Mouse (Mus musculus): ENCODE data around the gene Sit1. TPM values are rescaled to one million over a fixed set of nuclear protein-coding genes. Genes with fewer than 3 reads are reported as not detected.
A peak's percentile ranks its signal among the peaks of the same experiment; 100 is the strongest.

The Sit1 gene
- polyA plus RNA-seq (2014; fragmentation: Nextera tagmentation; extraction: Ambion mirVana): not detected in 2 replicates

DNA sequence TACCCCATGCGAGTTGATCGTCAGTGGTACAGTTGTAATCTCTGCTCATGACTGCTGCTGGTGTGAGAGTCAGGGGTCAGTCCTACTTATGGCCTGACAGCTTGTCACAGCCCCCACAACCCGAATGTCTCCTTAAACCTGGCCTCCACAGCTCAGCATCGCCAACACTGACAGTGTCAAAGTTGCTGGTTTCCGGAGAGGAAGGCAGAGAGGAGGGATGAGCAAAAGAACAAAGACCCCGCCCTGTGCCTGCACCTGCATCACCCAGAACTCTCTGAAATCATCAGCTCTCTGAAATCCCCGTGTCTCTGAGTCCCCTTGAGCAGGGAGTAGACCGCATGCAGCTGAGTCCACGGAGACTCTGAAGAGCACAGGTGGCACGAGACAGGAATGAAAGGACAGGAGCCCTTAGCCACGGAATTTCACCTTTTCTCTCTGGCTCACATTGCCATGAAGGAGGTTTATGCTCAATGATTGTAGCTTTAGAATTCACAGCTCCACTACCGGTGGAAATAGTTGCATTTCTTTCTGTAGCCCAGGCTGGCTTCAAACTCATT lies at the start of gene Sit1:
TSS of gene Sit1 (minus strand) at position 200 of the 557 bp plus-strand sequence.
- Histone ChIP-seq H3K36me3 (ENCODE audit: control insufficient read depth, insufficient read depth, low read length) (no peaks in the 10 kb centered on the region), H3K4me1 (ENCODE audit: control insufficient read depth, insufficient read depth, low read length) (peaks cover under 1% of the 10 kb centered on the region; the same call in 1 of the 2 replicates), H3K4me3 (ENCODE audit: low read depth, low read length) (no peak within 1 kb of the TSS), H3K9me3 (replicated peaks; ENCODE audit: control insufficient read depth, low read length) (no peaks in the 10 kb centered on the region), H3K27ac (ENCODE audit: low read depth, low read length) (no peak within 1 kb of the TSS), H3K9ac (ENCODE audit: low read depth, low read length) (no peak within 1 kb of the TSS), H3K27me3 (ENCODE audit: control insufficient read depth, insufficient read depth, low read length) (no peaks in the 10 kb centered on the region), H3K4me2 (no peak within 1 kb of the TSS)
- 45% methylated on average over 12 of the region's 12 CpGs for WGBS (ENCODE audit: insufficient replicate concordance)
- no peak for ATAC-seq (replicated peaks; ENCODE audit: insufficient number of reproducible peaks, low FRiP score, low TSS enrichment)

DNA sequence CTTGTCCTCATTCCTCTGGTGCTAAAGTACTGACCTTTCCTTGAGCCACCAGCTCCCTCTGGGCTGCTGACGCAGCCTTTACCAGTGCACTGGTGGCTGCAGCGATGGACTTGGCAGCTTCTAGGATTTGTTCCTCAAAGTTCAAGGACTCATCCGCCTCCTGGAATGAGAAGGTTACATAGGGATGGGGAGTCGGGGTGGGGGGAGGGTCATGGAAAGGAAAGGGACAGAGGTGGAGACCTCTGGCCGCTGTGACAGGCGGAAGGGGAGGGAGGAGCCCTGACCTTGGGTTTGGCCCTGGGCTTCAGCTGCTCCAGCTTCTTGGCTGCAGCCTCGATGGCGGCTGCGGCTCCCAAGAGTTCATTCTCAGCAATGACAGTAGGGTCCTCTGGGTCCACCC lies 49.7 kb upstream of the Sit1 start:
- Histone ChIP-seq H3K4me2 (no peak overlapping the region), H3K9ac (ENCODE audit: low read depth, low read length) (no peak overlapping the region), H3K27ac (ENCODE audit: low read depth, low read length) (no peak overlapping the region), H3K4me1 (ENCODE audit: control insufficient read depth, insufficient read depth, low read length) (peaks cover 11% of the 10 kb centered on the region), H3K9me3 (replicated peaks; ENCODE audit: control insufficient read depth, low read length) (no peaks in the 10 kb centered on the region), H3K36me3 (ENCODE audit: control insufficient read depth, insufficient read depth, low read length) (peaks cover 59% of the 10 kb centered on the region), H3K4me3 (ENCODE audit: low read depth, low read length) (no peak overlapping the region), H3K27me3 (ENCODE audit: control insufficient read depth, insufficient read depth, low read length) (no peaks in the 10 kb centered on the region)
- ATAC-seq (replicated peaks; ENCODE audit: insufficient number of reproducible peaks, low FRiP score, low TSS enrichment): no peak
- 79% methylated on average over 9 of the region's 9 CpGs for WGBS (ENCODE audit: insufficient replicate concordance)

DNA sequence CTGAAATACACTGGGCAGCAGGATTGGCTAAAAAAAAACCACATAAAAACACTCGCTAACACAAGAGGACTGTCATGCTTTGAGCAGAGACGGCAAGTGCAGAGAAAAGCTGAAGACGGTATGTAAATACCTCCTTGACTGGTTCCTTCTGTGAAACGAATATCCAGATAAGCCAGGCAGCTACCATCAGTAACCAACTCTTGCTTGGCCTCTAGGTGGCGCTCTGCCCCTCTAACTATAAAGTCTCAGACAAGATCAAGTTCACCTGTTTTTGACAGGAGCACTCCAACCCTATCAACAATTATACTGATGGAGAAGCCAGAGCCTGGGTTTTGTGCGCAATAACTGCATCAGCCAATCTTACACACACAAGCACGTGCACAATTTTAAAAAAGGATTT lies 47.0 kb upstream of the Sit1 start:
- Histone ChIP-seq H3K36me3 (ENCODE audit: control insufficient read depth, insufficient read depth, low read length) (peaks cover 34% of the 10 kb centered on the region), H3K9ac (ENCODE audit: low read depth, low read length) (no peak overlapping the region), H3K9me3 (replicated peaks; ENCODE audit: control insufficient read depth, low read length) (no peaks in the 10 kb centered on the region), H3K4me1 (ENCODE audit: control insufficient read depth, insufficient read depth, low read length) (peaks cover 11% of the 10 kb centered on the region), H3K4me3 (ENCODE audit: low read depth, low read length) (no peak overlapping the region), H3K27ac (ENCODE audit: low read depth, low read length) (no peak overlapping the region), H3K4me2 (no peak overlapping the region), H3K27me3 (ENCODE audit: control insufficient read depth, insufficient read depth, low read length) (no peaks in the 10 kb centered on the region; the same call in 1 of the 2 replicates)
- 18% methylated on average over 7 of the region's 7 CpGs for WGBS (ENCODE audit: insufficient replicate concordance)
- no peak for ATAC-seq (replicated peaks; ENCODE audit: insufficient number of reproducible peaks, low FRiP score, low TSS enrichment)

DNA sequence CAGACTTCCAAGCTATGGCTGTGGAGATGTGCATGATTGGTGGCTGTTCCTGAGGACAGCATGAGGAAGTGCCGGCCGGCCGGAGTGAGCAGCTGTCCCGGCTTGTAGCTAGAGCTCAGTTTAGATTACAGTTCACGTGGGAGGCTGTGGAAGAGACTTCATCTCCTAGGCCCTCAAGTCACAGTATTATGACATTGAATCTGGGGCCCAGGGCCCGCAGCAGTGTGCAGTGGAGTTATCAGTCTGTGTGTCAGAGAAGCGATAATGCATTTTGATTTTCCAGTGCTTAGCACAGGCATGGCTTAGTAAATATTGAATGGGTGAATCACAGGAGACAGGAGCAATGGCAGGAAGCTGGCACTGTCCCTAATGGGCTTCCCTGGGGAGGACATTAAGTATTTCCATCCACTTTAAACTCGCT lies 46.6 kb upstream of the Sit1 start:
- no peak overlapping the region for H3K4me3 ChIP-seq (ENCODE audit: low read depth, low read length)
- no peaks in the 10 kb centered on the region for H3K9me3 ChIP-seq (replicated peaks; ENCODE audit: control insufficient read depth, low read length)
- H3K4me1 ChIP-seq (ENCODE audit: control insufficient read depth, insufficient read depth, low read length): peaks cover 11% of the 10 kb centered on the region
- 48% methylated on average over 8 of the region's 8 CpGs for WGBS (ENCODE audit: insufficient replicate concordance)
- H3K36me3 ChIP-seq (ENCODE audit: control insufficient read depth, insufficient read depth, low read length): peaks cover 29% of the 10 kb centered on the region
- no peaks in the 10 kb centered on the region; the same call in 1 of the 2 replicates for H3K27me3 ChIP-seq (ENCODE audit: control insufficient read depth, insufficient read depth, low read length)
- no peak overlapping the region for H3K9ac ChIP-seq (ENCODE audit: low read depth, low read length)
- no peak overlapping the region for H3K27ac ChIP-seq (ENCODE audit: low read depth, low read length)
- H3K4me2 ChIP-seq: no peak overlapping the region
- no peak for ATAC-seq (replicated peaks; ENCODE audit: insufficient number of reproducible peaks, low FRiP score, low TSS enrichment)

DNA sequence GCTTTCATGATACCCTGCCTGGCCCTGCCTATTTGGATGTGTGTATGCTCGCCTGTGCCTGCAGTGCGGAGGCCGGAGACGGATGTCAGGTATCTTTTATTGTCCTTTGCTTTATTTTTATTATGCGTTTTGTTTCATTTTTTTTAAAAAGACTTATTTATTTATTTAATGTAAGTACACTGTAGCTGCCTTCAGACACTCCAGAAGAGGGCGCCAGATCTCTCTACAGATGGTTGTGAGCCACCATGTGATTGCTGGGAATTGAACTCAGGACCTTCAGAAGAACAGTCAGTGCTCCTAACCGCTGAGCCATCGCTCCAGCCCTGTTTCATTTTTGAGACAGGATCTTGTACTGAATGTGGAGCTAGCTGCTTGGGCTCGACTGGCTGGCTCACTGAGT lies 45.0 kb upstream of the Sit1 start:
- H3K27ac ChIP-seq (ENCODE audit: low read depth, low read length): no peak overlapping the region
- H3K9me3 ChIP-seq (replicated peaks; ENCODE audit: control insufficient read depth, low read length): no peaks in the 10 kb centered on the region
- ATAC-seq (replicated peaks; ENCODE audit: insufficient number of reproducible peaks, low FRiP score, low TSS enrichment): no peak
- peaks cover 22% of the 10 kb centered on the region for H3K36me3 ChIP-seq (ENCODE audit: control insufficient read depth, insufficient read depth, low read length)
- no peak overlapping the region for H3K4me3 ChIP-seq (ENCODE audit: low read depth, low read length)
- 80% methylated on average over 9 of the region's 9 CpGs for WGBS (ENCODE audit: insufficient replicate concordance)
- peaks cover 16% of the 10 kb centered on the region for H3K4me1 ChIP-seq (ENCODE audit: control insufficient read depth, insufficient read depth, low read length)
- peaks cover 4% of the 10 kb centered on the region; the same call in 1 of the 2 replicates for H3K27me3 ChIP-seq (ENCODE audit: control insufficient read depth, insufficient read depth, low read length)
- H3K4me2 ChIP-seq: no peak overlapping the region
- no peak overlapping the region for H3K9ac ChIP-seq (ENCODE audit: low read depth, low read length)

DNA sequence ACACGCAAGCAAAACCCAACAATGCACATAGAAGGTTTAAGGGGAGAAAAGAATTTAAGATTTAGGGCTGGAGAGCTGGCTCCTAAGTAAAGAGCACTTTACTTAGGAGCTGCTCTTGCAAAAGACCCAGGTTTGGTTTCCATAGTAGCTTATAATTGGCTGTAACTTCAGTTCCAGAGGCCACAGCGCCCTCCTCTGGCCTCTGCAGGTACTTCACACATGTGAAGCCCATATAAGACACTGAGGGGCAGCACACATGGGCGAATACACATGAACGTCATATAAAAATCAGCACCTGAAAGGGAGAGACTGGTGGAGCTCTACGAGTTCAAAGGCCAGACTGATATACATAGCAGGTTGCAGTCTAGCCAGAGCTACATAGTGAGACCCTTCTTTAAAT lies 44.3 kb upstream of the Sit1 start:
- Histone ChIP-seq H3K9me3 (replicated peaks; ENCODE audit: control insufficient read depth, low read length) (no peaks in the 10 kb centered on the region), H3K4me2 (no peak overlapping the region), H3K4me1 (ENCODE audit: control insufficient read depth, insufficient read depth, low read length) (peaks cover 16% of the 10 kb centered on the region), H3K27ac (ENCODE audit: low read depth, low read length) (no peak overlapping the region), H3K4me3 (ENCODE audit: low read depth, low read length) (no peak overlapping the region), H3K36me3 (ENCODE audit: control insufficient read depth, insufficient read depth, low read length) (peaks cover 16% of the 10 kb centered on the region), H3K9ac (ENCODE audit: low read depth, low read length) (no peak overlapping the region), H3K27me3 (ENCODE audit: control insufficient read depth, insufficient read depth, low read length) (peaks cover 4% of the 10 kb centered on the region)
- ATAC-seq (replicated peaks; ENCODE audit: insufficient number of reproducible peaks, low FRiP score, low TSS enrichment): no peak
- WGBS (ENCODE audit: insufficient replicate concordance): 66% methylated on average over 5 of the region's 5 CpGs

DNA sequence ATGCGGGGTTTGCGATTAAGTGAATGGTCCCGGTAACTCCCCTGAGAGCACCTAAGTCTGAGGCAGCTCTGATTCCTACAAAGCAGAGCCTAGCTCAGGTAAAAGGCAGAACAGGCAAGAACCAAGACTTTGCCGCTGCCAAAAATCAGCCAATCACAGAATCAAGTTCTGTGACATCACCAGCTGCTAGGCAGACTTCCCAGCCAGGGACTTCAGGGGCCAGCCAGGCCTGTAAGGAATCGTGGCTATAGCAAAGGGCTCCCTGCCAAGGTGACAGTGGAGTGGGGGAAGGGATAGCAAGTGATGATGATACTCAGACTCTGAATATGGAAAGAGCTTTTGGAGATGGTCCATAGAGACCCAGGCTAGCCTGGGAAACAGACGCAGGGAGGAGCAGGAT lies 36.4 kb upstream of the Sit1 start:
- H3K27me3 ChIP-seq (ENCODE audit: control insufficient read depth, insufficient read depth, low read length): peaks cover 4% of the 10 kb centered on the region
- ATAC-seq (replicated peaks; ENCODE audit: insufficient number of reproducible peaks, low FRiP score, low TSS enrichment): no peak
- H3K4me2 ChIP-seq: peak overlapping the region; percentile 70
- 14% methylated on average over 6 of the region's 6 CpGs for WGBS (ENCODE audit: insufficient replicate concordance)
- H3K36me3 ChIP-seq (ENCODE audit: control insufficient read depth, insufficient read depth, low read length): peaks cover 4% of the 10 kb centered on the region; the same call in 1 of the 2 replicates
- peaks cover 52% of the 10 kb centered on the region for H3K4me1 ChIP-seq (ENCODE audit: control insufficient read depth, insufficient read depth, low read length)
- no peaks in the 10 kb centered on the region for H3K9me3 ChIP-seq (replicated peaks; ENCODE audit: control insufficient read depth, low read length)
- 0 out of 2 replicates have a peak overlapping the region, but pooled peaks have one; percentile 29 for H3K27ac ChIP-seq (ENCODE audit: low read depth, low read length)
- H3K4me3 ChIP-seq (ENCODE audit: low read depth, low read length): peak overlapping the region; percentile 16; the same call in 1 of the 2 replicates
- H3K9ac ChIP-seq (ENCODE audit: low read depth, low read length): 0 out of 2 replicates have a peak overlapping the region, but pooled peaks have one; percentile 34

DNA sequence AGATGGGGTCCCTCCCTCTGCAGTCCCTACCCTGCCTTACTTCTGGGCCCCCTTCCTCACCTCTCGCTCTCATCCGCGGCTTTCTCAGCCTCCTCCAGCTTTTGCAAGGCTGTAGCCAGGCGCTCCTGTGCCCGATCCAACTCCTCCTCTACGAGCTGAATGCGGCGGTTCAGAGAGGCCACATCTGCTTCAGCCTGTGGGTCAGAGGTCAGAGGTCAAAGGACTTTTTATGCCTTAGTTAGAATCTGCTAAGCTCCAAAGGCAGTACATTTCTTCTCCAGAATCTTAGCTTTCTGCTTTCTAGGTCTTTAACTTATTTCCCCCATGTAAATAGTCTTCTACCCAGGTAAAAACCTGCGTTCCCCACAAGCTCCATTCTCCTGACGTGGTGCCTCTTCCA lies 36.0 kb upstream of the Sit1 start:
- no peaks in the 10 kb centered on the region for H3K9me3 ChIP-seq (replicated peaks; ENCODE audit: control insufficient read depth, low read length)
- peaks cover 4% of the 10 kb centered on the region; the same call in 1 of the 2 replicates for H3K36me3 ChIP-seq (ENCODE audit: control insufficient read depth, insufficient read depth, low read length)
- H3K4me3 ChIP-seq (ENCODE audit: low read depth, low read length): peak overlapping the region; percentile 16; the same call in 1 of the 2 replicates
- H3K4me2 ChIP-seq: peak overlapping the region; percentile 70
- peaks cover 54% of the 10 kb centered on the region for H3K4me1 ChIP-seq (ENCODE audit: control insufficient read depth, insufficient read depth, low read length)
- no peak for ATAC-seq (replicated peaks; ENCODE audit: insufficient number of reproducible peaks, low FRiP score, low TSS enrichment)
- no peak overlapping the region for H3K27ac ChIP-seq (ENCODE audit: low read depth, low read length)
- 0 out of 2 replicates have a peak overlapping the region, but pooled peaks have one; percentile 34 for H3K9ac ChIP-seq (ENCODE audit: low read depth, low read length)
- WGBS (ENCODE audit: insufficient replicate concordance): 16% methylated on average over 10 of the region's 10 CpGs
- H3K27me3 ChIP-seq (ENCODE audit: control insufficient read depth, insufficient read depth, low read length): peaks cover 4% of the 10 kb centered on the region
